Mouse (Mus musculus) left cerebral cortex, postnatal 10 days (tissue): Measurements from ENCODE around the gene Fosl1. TPM values are rescaled to one million over a fixed set of nuclear protein-coding genes. Genes with fewer than 3 reads are reported as not detected.
"Not testable (repeated sequence)": the region's sequence is repeated elsewhere in the genome, so short reads cannot be mapped to it uniquely, and the experiment has no call there.

Experiments
- DNase-seq, 2 experiments: peaks; one replicate each; pipeline ENCODE4 v3.0.0; 2021 to 2022; ENCODE audit warnings: low spot score in 2 of 2, mixed read lengths in 1 of 2; ENCODE audit errors: extremely low spot score in 1 of 2
- intact Hi-C: fragments of 180-260 bp; cut with DNase I; formaldehyde crosslinking; loops from one replicate; pipeline ENCODE4 v1.15.1; 2025
- total RNA-seq, 2 experiments: library from RNA; stranded (reverse); gene quantifications; 2 replicates each; pipeline ENCODE4 v1.2.3; 2021

The Fosl1 gene
- total RNA-seq, result not detected

GRCm38 (mm10) chr19:5447515-5448353, at the start of gene Fosl1:
Fosl1 (plus strand) TSS chr19:5447547.
- peak in 1 of 2 experiments; percentile 83 for DNase-seq
- intact Hi-C loops, result no loop called here

- intact Hi-C loops, DNase-seq: not testable (repeated sequence)
These were observed 46.3 kb upstream of the Fosl1 start for GRCm38 (mm10) chr19:5401073-5401472.

GRCm38 (mm10) chr19:5402293-5402692, 45.1 kb upstream of the Fosl1 start, which contains the start of gene Tsga10ip:
Tsga10ip (minus strand) TSS chr19:5402526.
- no peak for DNase-seq
- intact Hi-C loops, result no loop called here

- intact Hi-C loops, result no loop called here
These were observed 41.4 kb upstream of the Fosl1 start for GRCm38 (mm10) chr19:5405924-5406323.

GRCm38 (mm10) chr19:5406531-5407126, 40.7 kb upstream of the Fosl1 start:
- intact Hi-C loops, DNase-seq: not testable (repeated sequence)

More at GRCm38 (mm10) chr19:5405924-5406323, 41.4 kb upstream of the Fosl1 start:
- no peak for DNase-seq

GRCm38 (mm10) chr19:5407133-5407532, 40.2 kb upstream of the Fosl1 start:
- intact Hi-C loops, result no loop called here
- peak in 1 of 2 experiments; percentile 65 for DNase-seq

- intact Hi-C loops, result no loop called here
- no peak for DNase-seq
These were observed 39.0 kb upstream of the Fosl1 start for GRCm38 (mm10) chr19:5408057-5409001.

GRCm38 (mm10) chr19:5409068-5409467, 38.3 kb upstream of the Fosl1 start:
- intact Hi-C loops, result no loop called here
- DNase-seq, result no peak

- no peak for DNase-seq
- intact Hi-C loops, result no loop called here
These were observed 36.7 kb upstream of the Fosl1 start for GRCm38 (mm10) chr19:5410641-5411040.

GRCm38 (mm10) chr19:5411961-5412360, 35.4 kb upstream of the Fosl1 start:
- intact Hi-C loops, result no loop called here
- no peak for DNase-seq

GRCm38 (mm10) chr19:5413840-5414239, 33.5 kb upstream of the Fosl1 start:
- DNase-seq, result no peak
- intact Hi-C loops, result no loop called here

GRCm38 (mm10) chr19:5414534-5414957, 32.8 kb upstream of the Fosl1 start:
- intact Hi-C loops, result no loop called here
- DNase-seq, result no peak

- intact Hi-C loops, result no loop called here
These were observed 28.4 kb upstream of the Fosl1 start for GRCm38 (mm10) chr19:5418750-5419466.

GRCm38 (mm10) chr19:5419630-5420029, 27.7 kb upstream of the Fosl1 start:
- DNase-seq, result no peak

More at GRCm38 (mm10) chr19:5418750-5419466, 28.4 kb upstream of the Fosl1 start:
- no peak for DNase-seq

GRCm38 (mm10) chr19:5420579-5420978, 26.8 kb upstream of the Fosl1 start:
- no peak for DNase-seq
- intact Hi-C loops, result no loop called here

More at GRCm38 (mm10) chr19:5419630-5420029, 27.7 kb upstream of the Fosl1 start:
- intact Hi-C loops, result no loop called here

GRCm38 (mm10) chr19:5421784-5422183, 25.6 kb upstream of the Fosl1 start:
- intact Hi-C loops, result no loop called here
- no peak for DNase-seq

- no peak for DNase-seq
These were observed 25.1 kb upstream of the Fosl1 start for GRCm38 (mm10) chr19:5422267-5422666.

GRCm38 (mm10) chr19:5422895-5423443, 24.4 kb upstream of the Fosl1 start:
- DNase-seq, result no peak
- intact Hi-C loops, result no loop called here

More at GRCm38 (mm10) chr19:5422267-5422666, 25.1 kb upstream of the Fosl1 start:
- intact Hi-C loops, result no loop called here
